Mouse (Mus musculus) urinary bladder, postnatal 14 days (tissue): ENCODE results near the gene Elovl2.

Experiments used
- DNase-seq: peaks from one replicate; pipeline ENCODE4 v3.0.0; 2021; ENCODE audit warnings: low spot score

Gene Elovl2

DNA sequence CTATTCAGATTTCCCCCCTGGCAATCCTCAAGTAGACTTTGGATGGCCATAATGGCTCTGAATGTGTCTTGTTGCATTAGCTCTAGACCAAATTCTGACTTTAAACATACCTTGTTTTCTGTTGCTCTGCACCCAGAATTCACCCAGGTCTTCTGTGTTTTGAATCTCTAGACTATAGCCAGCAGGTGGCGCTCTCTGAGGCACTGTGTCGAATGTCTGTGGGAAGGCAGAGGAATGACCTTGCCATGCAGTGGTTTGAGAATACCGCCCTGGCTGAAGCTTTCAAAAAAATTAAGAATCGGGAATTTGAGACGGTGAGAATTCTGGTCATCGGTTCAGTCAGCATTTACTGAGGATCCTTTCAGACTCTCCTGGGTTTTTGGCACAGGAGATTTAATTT is 85.3 kb downstream of the Elovl2 start:
- DNase-seq, result peak; percentile 60
